Mouse (Mus musculus) limb, embryonic 13.5 days (tissue): Measurements from ENCODE around the gene Dguok. TPM values are rescaled to one million over a fixed set of nuclear protein-coding genes. Genes with fewer than 3 reads are reported as not detected.

Source experiments
- ATAC-seq: fragments of 200-750 bp; cut with Nextera tagmentation; 2 replicates; pipeline ENCODE4 v1.8.0; 2017; ENCODE audit warnings: low read depth, moderate number of reproducible peaks, moderate TSS enrichment; ENCODE audit not compliant: low FRiP score
- H3K27ac ChIP-seq: fragments of 300-500 bp; sonication (generic); 2 replicates; pipeline ENCODE4 v1.5.1; 2015; ENCODE audit warnings: inconsistent platforms, mild to moderate bottlenecking, moderate library complexity
- H3K27me3 ChIP-seq: fragments of 300-500 bp; sonication (generic); 2 replicates; pipeline ENCODE4 v1.6.1; 2015; ENCODE audit warnings: mild to moderate bottlenecking, inconsistent platforms
- H3K36me3 ChIP-seq: fragments of 300-500 bp; sonication (generic); 2 replicates; pipeline ENCODE4 v1.6.1; 2015; ENCODE audit warnings: inconsistent platforms, mild to moderate bottlenecking, moderate library complexity
- H3K4me1 ChIP-seq: fragments of 300-500 bp; sonication (generic); 2 replicates; pipeline ENCODE4 v1.6.1; 2015; ENCODE audit warnings: inconsistent platforms
- H3K4me2 ChIP-seq: fragments of 300-500 bp; sonication (generic); replicated peaks from 2 replicates; pipeline ENCODE4 v1.6.1; 2015; ENCODE audit warnings: inconsistent platforms, mild to moderate bottlenecking, moderate library complexity
- H3K4me3 ChIP-seq: fragments of 300-500 bp; sonication (generic); 2 replicates; pipeline ENCODE4 v1.5.1; 2015; ENCODE audit warnings: moderate library complexity, mild to moderate bottlenecking, inconsistent platforms
- H3K9ac ChIP-seq: fragments of 300-500 bp; sonication (generic); 2 replicates; pipeline ENCODE4 v1.6.1; 2015; ENCODE audit warnings: mild to moderate bottlenecking, inconsistent platforms
- H3K9me3 ChIP-seq: fragments of 300-500 bp; sonication (generic); 2 replicates; pipeline ENCODE4 v1.6.1; 2016; ENCODE audit warnings: inconsistent platforms
- WGBS: fragments of 180-500 bp; shearing (Covaris S2); methylation state at CpG from one replicate; pipeline ENCODE4 v1.1.7; 2015; 5-methylcytosine and 5-hydroxymethylcytosine counted together
- polyA plus RNA-seq: library from polyadenylated mRNA; unstranded; fragments of >200 nt; fragmentation: Nextera tagmentation; extraction: Ambion mirVana; gene quantifications from 2 replicates; pipeline ENCODE4 v1.2.1, GENCODE M21; 2015

The Dguok gene
- polyA plus RNA-seq, 1 experiment from 2014 or later = 89.5 TPM

- ATAC-seq = no peak
- H3K9me3 ChIP-seq = no peaks in the 10 kb centered on the region
- H3K4me1 ChIP-seq = no peaks in the 10 kb centered on the region
- no peak overlapping the region for H3K4me3 ChIP-seq
- H3K27ac ChIP-seq = no peak overlapping the region
- 69% methylated on average over 3 of the region's 3 CpGs for WGBS
- H3K27me3 ChIP-seq = no peaks in the 10 kb centered on the region
- no peaks in the 10 kb centered on the region for H3K36me3 ChIP-seq
- no peak overlapping the region for H3K4me2 ChIP-seq
- no peak overlapping the region for H3K9ac ChIP-seq
Measured at GRCm38 (mm10) chr6:83515172-83515571, 8.4 kb upstream of the Dguok start.

- H3K9me3 ChIP-seq = no peaks in the 10 kb centered on the region
- no peak overlapping the region for H3K4me2 ChIP-seq
- ATAC-seq = no peak
- no peak overlapping the region for H3K27ac ChIP-seq
- WGBS = 21% methylated on average over 1 of the region's 1 CpGs
- H3K4me1 ChIP-seq = no peaks in the 10 kb centered on the region; the same call in 1 of the 2 replicates
- H3K27me3 ChIP-seq = no peaks in the 10 kb centered on the region
- H3K36me3 ChIP-seq = no peaks in the 10 kb centered on the region
- no peak overlapping the region for H3K4me3 ChIP-seq
- H3K9ac ChIP-seq = no peak overlapping the region
Measured at GRCm38 (mm10) chr6:83512495-83512894, 5.7 kb upstream of the Dguok start.

GRCm38 (mm10) chr6:83510210-83510609 lies 3.4 kb upstream of the Dguok start:
- H3K9me3 ChIP-seq = no peaks in the 10 kb centered on the region
- H3K9ac ChIP-seq = no peak overlapping the region
- H3K27ac ChIP-seq = no peak overlapping the region
- H3K27me3 ChIP-seq = no peaks in the 10 kb centered on the region
- H3K4me3 ChIP-seq = no peak overlapping the region
- H3K4me1 ChIP-seq = peaks cover 8% of the 10 kb centered on the region
- ATAC-seq = no peak
- H3K4me2 ChIP-seq = no peak overlapping the region
- 72% methylated on average over 2 of the region's 2 CpGs for WGBS
- H3K36me3 ChIP-seq = no peaks in the 10 kb centered on the region

- H3K9me3 ChIP-seq = no peaks in the 10 kb centered on the region
- 47% methylated on average over 8 of the region's 8 CpGs for WGBS
- H3K4me1 ChIP-seq = peaks cover 12% of the 10 kb centered on the region
- H3K27ac ChIP-seq = no peak overlapping the region
- H3K27me3 ChIP-seq = no peaks in the 10 kb centered on the region
- no peak for ATAC-seq
- no peaks in the 10 kb centered on the region for H3K36me3 ChIP-seq
- no peak overlapping the region for H3K4me3 ChIP-seq
- H3K4me2 ChIP-seq = no peak overlapping the region
- 0 out of 2 replicates have a peak overlapping the region, but pooled peaks have one; percentile 13 for H3K9ac ChIP-seq
Measured at GRCm38 (mm10) chr6:83509442-83509841, 2.7 kb upstream of the Dguok start.

DNA sequence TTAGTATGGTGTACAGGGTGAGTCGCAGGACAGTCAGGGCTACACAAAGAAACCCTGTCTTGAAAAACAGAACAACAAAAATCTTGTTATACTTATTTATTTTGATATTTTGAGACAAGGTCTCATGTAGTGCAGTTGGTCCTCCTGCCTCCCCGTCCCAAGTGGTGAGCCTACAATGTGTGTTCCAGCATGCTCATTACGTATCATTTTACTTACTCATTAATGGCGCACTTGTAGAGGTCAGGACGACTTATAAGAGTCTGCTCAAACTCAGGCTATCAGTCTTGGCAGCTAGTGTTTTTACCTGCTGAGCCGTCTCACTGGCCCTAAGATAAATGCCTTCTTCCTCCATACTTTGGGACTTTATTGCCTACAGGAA lies 388 bp upstream of the Dguok start:
- Histone ChIP-seq H3K27ac (peak overlapping the region; percentile 75; the same call in 1 of the 2 replicates), H3K27me3 (no peaks in the 10 kb centered on the region), H3K9ac (peak overlapping the region; percentile 59), H3K4me2 (peak overlapping the region; percentile 71), H3K36me3 (peaks cover 4% of the 10 kb centered on the region; the same call in 1 of the 2 replicates), H3K9me3 (no peaks in the 10 kb centered on the region), H3K4me3 (peak overlapping the region; percentile 74), H3K4me1 (peaks cover 15% of the 10 kb centered on the region)
- 26% methylated on average over 6 of the region's 6 CpGs for WGBS
- ATAC-seq = peak; percentile 10; the same call in 1 of the 2 replicates

GRCm38 (mm10) chr6:83505554-83505953 lies 1.2 kb downstream of the Dguok start:
- peaks cover 15% of the 10 kb centered on the region for H3K4me1 ChIP-seq
- H3K9me3 ChIP-seq = 0 out of 2 replicates have a peak, but pooled peaks cover under 1% of the 10 kb centered on the region
- H3K36me3 ChIP-seq = peaks cover 4% of the 10 kb centered on the region; the same call in 1 of the 2 replicates
- WGBS = 88% methylated on average over 4 of the region's 4 CpGs
- no peak for ATAC-seq
- H3K4me2 ChIP-seq = peak overlapping the region; percentile 71
- no peaks in the 10 kb centered on the region for H3K27me3 ChIP-seq
- H3K4me3 ChIP-seq = peak overlapping the region; percentile 74
- peak overlapping the region; percentile 86 for H3K9ac ChIP-seq
- H3K27ac ChIP-seq = no peak overlapping the region

DNA sequence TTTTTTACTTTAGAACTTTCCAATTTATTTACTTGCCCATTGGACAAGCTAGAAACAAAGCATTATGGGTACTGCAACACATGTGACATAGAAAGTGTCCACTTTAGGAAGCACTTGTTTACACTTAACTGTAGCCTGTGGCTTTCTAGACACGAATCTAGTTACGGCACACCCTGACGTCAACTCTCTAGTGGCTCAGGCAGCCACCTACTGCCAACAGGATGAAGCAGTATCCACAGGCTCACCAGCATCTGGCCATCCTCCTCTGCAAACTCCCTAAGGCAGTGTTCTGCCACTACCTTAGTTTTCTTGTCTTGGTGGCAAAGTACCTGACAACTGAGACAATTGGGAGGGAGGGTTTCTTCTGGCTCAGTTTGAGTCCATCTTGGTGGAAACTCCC lies 3.4 kb downstream of the Dguok start:
- Histone ChIP-seq H3K9ac (no peak overlapping the region), H3K36me3 (peaks cover 8% of the 10 kb centered on the region), H3K27me3 (no peaks in the 10 kb centered on the region), H3K9me3 (0 out of 2 replicates have a peak, but pooled peaks cover 2% of the 10 kb centered on the region), H3K27ac (no peak overlapping the region), H3K4me1 (peaks cover 15% of the 10 kb centered on the region), H3K4me3 (no peak overlapping the region), H3K4me2 (no peak overlapping the region)
- no peak for ATAC-seq
- WGBS = 84% methylated on average over 3 of the region's 3 CpGs

DNA sequence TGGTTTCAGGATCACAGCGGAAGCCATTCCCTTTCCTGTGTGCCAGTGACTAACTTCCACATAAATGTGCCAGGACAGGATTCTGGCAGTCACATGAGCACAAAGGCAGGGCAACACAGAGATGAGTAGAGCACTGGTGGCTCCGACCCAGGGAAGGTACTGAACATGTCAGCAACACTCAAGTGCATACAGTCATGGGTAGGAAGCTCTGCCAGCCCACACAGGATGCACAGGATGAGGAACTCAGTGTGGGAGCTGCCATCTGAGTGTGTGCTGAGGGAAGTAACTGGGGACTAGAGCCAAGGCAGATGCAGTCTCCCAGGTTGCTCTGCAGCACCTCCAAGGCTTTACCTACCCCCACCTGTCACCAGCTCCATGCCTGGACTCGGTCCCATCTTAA lies 4.1 kb downstream of the Dguok start:
- H3K4me3 ChIP-seq = no peak overlapping the region
- H3K9me3 ChIP-seq = 0 out of 2 replicates have a peak, but pooled peaks cover 2% of the 10 kb centered on the region
- peaks cover 15% of the 10 kb centered on the region for H3K4me1 ChIP-seq
- no peak overlapping the region for H3K4me2 ChIP-seq
- H3K36me3 ChIP-seq = peaks cover 15% of the 10 kb centered on the region
- no peaks in the 10 kb centered on the region for H3K27me3 ChIP-seq
- no peak overlapping the region for H3K27ac ChIP-seq
- 87% methylated on average over 3 of the region's 3 CpGs for WGBS
- no peak for ATAC-seq
- peak overlapping the region; percentile 39; the same call in 1 of the 2 replicates for H3K9ac ChIP-seq

DNA sequence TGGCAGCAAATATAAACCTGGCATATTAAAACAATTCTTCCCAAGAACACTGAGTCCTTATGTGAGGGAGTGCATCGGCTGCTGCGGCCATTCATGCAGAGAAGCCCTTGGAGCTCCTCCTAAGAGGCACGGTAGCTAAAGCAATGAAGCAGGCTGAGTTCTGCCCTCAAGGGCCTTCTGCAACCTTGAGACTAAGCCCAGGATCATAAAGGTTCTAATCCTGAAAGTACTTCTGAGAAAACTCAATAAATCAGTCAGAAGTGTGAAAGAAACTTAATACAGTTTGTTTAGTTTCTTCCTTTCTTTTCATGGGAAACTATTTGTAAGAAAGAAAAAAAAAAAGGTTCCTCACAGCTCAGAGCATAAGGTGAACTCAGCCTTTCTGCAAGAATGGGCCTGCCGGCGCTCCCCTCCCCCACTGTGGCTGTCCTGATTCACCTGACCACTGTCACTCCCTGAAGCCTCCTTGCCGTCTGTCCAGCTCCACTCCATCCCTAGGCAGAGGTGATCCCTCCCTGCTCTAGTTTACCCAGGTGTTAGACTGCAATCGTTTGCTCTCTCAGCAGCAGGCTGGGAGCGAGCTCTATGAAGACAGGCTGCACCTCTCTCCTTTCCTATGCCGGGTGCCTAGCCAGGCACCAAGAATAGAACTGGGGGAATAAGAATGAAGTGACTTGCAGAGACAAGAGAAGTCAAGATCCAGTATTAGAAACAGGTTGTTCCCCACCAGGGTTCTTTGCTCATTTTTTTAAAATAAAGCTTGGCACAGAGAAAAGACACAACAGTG lies 5.1 kb downstream of the Dguok start:
- Histone ChIP-seq H3K27me3 (no peaks in the 10 kb centered on the region), H3K9ac (no peak overlapping the region), H3K4me2 (no peak overlapping the region), H3K27ac (no peak overlapping the region), H3K36me3 (peaks cover 23% of the 10 kb centered on the region), H3K4me1 (peaks cover 15% of the 10 kb centered on the region), H3K4me3 (no peak overlapping the region), H3K9me3 (0 out of 2 replicates have a peak, but pooled peaks cover 2% of the 10 kb centered on the region)
- no peak for ATAC-seq
- 56% methylated on average over 9 of the region's 9 CpGs for WGBS

- Histone ChIP-seq H3K27ac (no peak overlapping the region), H3K9ac (no peak overlapping the region), H3K4me3 (no peak overlapping the region), H3K27me3 (no peaks in the 10 kb centered on the region), H3K4me2 (no peak overlapping the region), H3K9me3 (0 out of 2 replicates have a peak, but pooled peaks cover 2% of the 10 kb centered on the region), H3K36me3 (peaks cover 34% of the 10 kb centered on the region), H3K4me1 (peaks cover 10% of the 10 kb centered on the region)
- WGBS = 56% methylated on average over 3 of the region's 3 CpGs
- no peak for ATAC-seq
Measured at GRCm38 (mm10) chr6:83500462-83500861, 6.3 kb downstream of the Dguok start.

GRCm38 (mm10) chr6:83499078-83499477 lies 7.7 kb downstream of the Dguok start:
- no peaks in the 10 kb centered on the region for H3K4me1 ChIP-seq
- H3K4me3 ChIP-seq = no peak overlapping the region
- WGBS = 91% methylated on average over 10 of the region's 10 CpGs
- H3K27me3 ChIP-seq = no peaks in the 10 kb centered on the region
- no peak for ATAC-seq
- H3K9me3 ChIP-seq = 0 out of 2 replicates have a peak, but pooled peaks cover 2% of the 10 kb centered on the region
- H3K4me2 ChIP-seq = no peak overlapping the region
- H3K36me3 ChIP-seq = peaks cover 41% of the 10 kb centered on the region
- H3K27ac ChIP-seq = no peak overlapping the region
- no peak overlapping the region for H3K9ac ChIP-seq

GRCm38 (mm10) chr6:83496753-83497710 lies 9.7 kb downstream of the Dguok start:
- Histone ChIP-seq H3K36me3 (peaks cover 48% of the 10 kb centered on the region), H3K9me3 (0 out of 2 replicates have a peak, but pooled peaks cover 2% of the 10 kb centered on the region), H3K27me3 (no peaks in the 10 kb centered on the region), H3K4me2 (no peak overlapping the region), H3K27ac (no peak overlapping the region), H3K4me1 (no peaks in the 10 kb centered on the region), H3K9ac (no peak overlapping the region; the same call in 1 of the 2 replicates), H3K4me3 (no peak overlapping the region)
- ATAC-seq = no peak
- WGBS = 84% methylated on average over 22 of the region's 22 CpGs
